Mouse (Mus musculus): ENCODE results near the gene Gm3776. TPM values are rescaled to one million over a fixed set of nuclear protein-coding genes. Genes with fewer than 3 reads are reported as not detected.
"Not testable (repeated sequence)": the region's sequence is repeated elsewhere in the genome, so short reads cannot be mapped to it uniquely, and the experiment has no call there.

Gm3776 gene
- not detected for total RNA-seq (2021)
- long read RNA-seq: 0 reads

GRCm38 (mm10) chr9:78256914-78257313 is at the start of gene Gm3776:
TSS of gene Gm3776 (plus strand) at chr9:78257129.
- not testable (repeated sequence) for DNase-seq (ENCODE audit: low spot score in 2 of 2)

- DNase-seq (ENCODE audit: low spot score in 2 of 2): no peak
These were observed 48.0 kb upstream of the Gm3776 start for GRCm38 (mm10) chr9:78208956-78209355.

GRCm38 (mm10) chr9:78210079-78210478 is 46.9 kb upstream of the Gm3776 start:
- no peak for DNase-seq (ENCODE audit: low spot score in 2 of 2)

GRCm38 (mm10) chr9:78210821-78211220 is 46.1 kb upstream of the Gm3776 start:
- no peak for DNase-seq (ENCODE audit: low spot score in 2 of 2)

GRCm38 (mm10) chr9:78211521-78211920 is 45.4 kb upstream of the Gm3776 start:
- no peak for DNase-seq (ENCODE audit: low spot score in 2 of 2)

GRCm38 (mm10) chr9:78212341-78213049 is 44.4 kb upstream of the Gm3776 start:
- no peak for DNase-seq (ENCODE audit: low spot score in 2 of 2)

GRCm38 (mm10) chr9:78217074-78217473 is 39.9 kb upstream of the Gm3776 start:
- no peak for DNase-seq (ENCODE audit: low spot score in 2 of 2)

- DNase-seq (ENCODE audit: low spot score in 2 of 2): no peak
These were observed 34.3 kb upstream of the Gm3776 start for GRCm38 (mm10) chr9:78222616-78223015.

GRCm38 (mm10) chr9:78223221-78223902 is 33.6 kb upstream of the Gm3776 start:
- DNase-seq (ENCODE audit: low spot score in 2 of 2): no peak

GRCm38 (mm10) chr9:78224418-78224817 is 32.5 kb upstream of the Gm3776 start:
- DNase-seq (ENCODE audit: low spot score in 2 of 2): no peak

GRCm38 (mm10) chr9:78225304-78225703 is 31.6 kb upstream of the Gm3776 start:
- DNase-seq (ENCODE audit: low spot score in 2 of 2): no peak

- DNase-seq (ENCODE audit: low spot score in 2 of 2): no peak
These were observed 28.8 kb upstream of the Gm3776 start for GRCm38 (mm10) chr9:78228122-78228521.

- not testable (repeated sequence) for DNase-seq (ENCODE audit: low spot score in 2 of 2)
These were observed 27.3 kb upstream of the Gm3776 start for GRCm38 (mm10) chr9:78229658-78230057.

- not testable (repeated sequence) for DNase-seq (ENCODE audit: low spot score in 2 of 2)
These were observed 26.5 kb upstream of the Gm3776 start, which contains the start of gene Gsta1 for GRCm38 (mm10) chr9:78230461-78230860. TSS of gene Gsta1 (plus strand) at chr9:78230656.

- DNase-seq (ENCODE audit: low spot score in 2 of 2): not testable (repeated sequence)
These were observed 23.7 kb upstream of the Gm3776 start for GRCm38 (mm10) chr9:78233121-78233695.

GRCm38 (mm10) chr9:78255683-78256470 is 1.1 kb upstream of the Gm3776 start:
- not testable (repeated sequence) for DNase-seq (ENCODE audit: low spot score in 2 of 2)

GRCm38 (mm10) chr9:78259688-78260087 is 2.8 kb downstream of the Gm3776 start:
- peak in 1 of 2 experiments; percentile 37 for DNase-seq (ENCODE audit: low spot score in 2 of 2)

GRCm38 (mm10) chr9:78270945-78271344 is 14.0 kb downstream of the Gm3776 start:
- DNase-seq (ENCODE audit: low spot score in 2 of 2): not testable (repeated sequence)

GRCm38 (mm10) chr9:78282002-78282711 is 25.2 kb downstream of the Gm3776 start:
- not testable (repeated sequence) for DNase-seq (ENCODE audit: low spot score in 2 of 2)

- not testable (repeated sequence) for DNase-seq (ENCODE audit: low spot score in 2 of 2)
These were observed 32.1 kb downstream of the Gm3776 start for GRCm38 (mm10) chr9:78289063-78289462.

GRCm38 (mm10) chr9:78289723-78290122 is 32.8 kb downstream of the Gm3776 start, which contains the start of gene Gm10639:
TSS of gene Gm10639 (plus strand) at chr9:78289923.
- DNase-seq (ENCODE audit: low spot score in 2 of 2): not testable (repeated sequence)
